Mouse (Mus musculus) heart, postnatal 10 days (tissue): ENCODE data around the gene Zfp981. TPM values are rescaled to one million over a fixed set of nuclear protein-coding genes. Genes with fewer than 3 reads are reported as not detected.
"Not testable (repeated sequence)": the region's sequence is repeated elsewhere in the genome, so short reads cannot be mapped to it uniquely, and the experiment has no call there.

Experiments used
- DNase-seq, 2 experiments: peaks; one replicate each; pipeline ENCODE4 v3.0.0; 2021
- intact Hi-C: fragments of 180-260 bp; cut with DNase I; formaldehyde crosslinking; loops from one replicate; pipeline ENCODE4 v1.15.1; 2025
- total RNA-seq, 2 experiments: library from RNA; stranded (reverse); gene quantifications; 2 replicates each; pipeline ENCODE4 v1.2.3; 2021

The Zfp981 gene
- 1 to 10 TPM in 1 of 2 experiments, under 1 TPM in 1; 0.60 to 1.1 TPM for total RNA-seq

DNA sequence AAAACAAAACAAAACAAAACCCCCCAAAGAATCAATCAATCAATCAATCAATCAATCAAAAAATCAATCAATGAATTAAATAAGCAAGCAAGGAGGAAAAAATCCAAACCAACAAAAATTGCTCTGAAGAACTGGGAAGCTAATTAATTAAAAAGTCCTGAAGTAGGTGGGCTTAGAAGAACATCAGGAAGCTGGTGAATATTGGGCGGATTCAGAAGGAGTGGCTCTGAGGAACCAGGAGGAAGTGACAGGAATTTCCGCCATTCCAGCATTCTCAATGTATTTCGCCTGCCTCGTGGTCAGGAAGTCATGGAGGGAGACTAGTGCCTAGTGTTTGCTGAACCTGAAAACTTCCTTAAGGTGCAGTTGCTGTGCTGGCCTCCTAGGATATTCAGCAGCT, at the start of gene Zfp981:
Gene Zfp981, plus strand, starts transcription at position 301 of the 400 bp plus-strand sequence.
- DNase-seq, intact Hi-C loops: not testable (repeated sequence)

GRCm38 (mm10) chr4:146452576-146452975, 49.3 kb upstream of the Zfp981 start:
- intact Hi-C loops = not testable (repeated sequence)

GRCm38 (mm10) chr4:146454170-146454569, 47.7 kb upstream of the Zfp981 start:
- DNase-seq, intact Hi-C loops: not testable (repeated sequence)

More at GRCm38 (mm10) chr4:146452576-146452975, 49.3 kb upstream of the Zfp981 start:
- DNase-seq = not testable (repeated sequence)

- DNase-seq = no peak
- intact Hi-C loops = no loop called here
These were observed 46.9 kb upstream of the Zfp981 start for GRCm38 (mm10) chr4:146454896-146455295.

DNA sequence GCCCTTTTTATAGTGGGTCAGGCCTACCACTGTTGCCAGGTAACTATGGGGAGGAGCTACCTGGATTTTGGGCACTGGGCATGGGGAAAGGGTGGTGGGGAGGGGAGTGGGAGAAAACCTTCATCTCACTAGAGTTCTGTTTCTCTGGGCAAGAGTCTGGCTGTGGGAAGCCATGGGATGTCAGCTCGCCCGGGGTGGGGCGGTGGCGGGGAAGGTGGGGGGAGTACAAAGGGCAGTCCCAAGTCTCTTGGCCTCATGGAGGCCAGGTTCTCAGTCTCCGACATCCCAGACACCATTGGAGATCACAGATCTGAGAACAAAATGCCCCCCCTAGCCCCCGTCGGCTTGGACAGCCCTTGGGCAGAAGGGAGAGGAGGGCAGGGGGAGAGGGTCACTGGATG, 46.5 kb upstream of the Zfp981 start:
- intact Hi-C loops = no loop called here
- DNase-seq = no peak

GRCm38 (mm10) chr4:146456061-146456726, 45.6 kb upstream of the Zfp981 start:
- intact Hi-C loops = no loop called here
- DNase-seq = no peak

GRCm38 (mm10) chr4:146457126-146457525, 44.7 kb upstream of the Zfp981 start:
- intact Hi-C loops = no loop called here
- DNase-seq = no peak

DNA sequence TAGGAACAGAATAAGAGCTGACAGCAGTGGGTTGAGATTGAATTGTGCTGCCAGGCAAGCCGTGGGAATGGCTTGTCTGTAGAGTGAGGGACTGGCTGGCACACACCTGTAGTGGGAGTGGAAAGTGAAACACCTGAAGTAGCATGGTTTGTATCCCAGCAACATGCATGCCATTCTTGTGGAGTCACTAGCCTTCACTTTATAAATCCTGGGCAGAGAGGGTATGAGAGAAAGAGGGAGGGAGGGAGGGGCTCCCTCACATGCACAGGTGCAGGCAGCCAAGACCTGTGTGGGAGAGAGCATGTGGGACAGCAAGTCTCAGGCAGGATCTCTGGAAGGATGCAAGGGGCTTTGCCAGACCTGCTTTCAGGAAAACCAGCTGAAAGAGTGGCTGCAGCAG, 44.1 kb upstream of the Zfp981 start:
- intact Hi-C loops = no loop called here
- no peak for DNase-seq

DNA sequence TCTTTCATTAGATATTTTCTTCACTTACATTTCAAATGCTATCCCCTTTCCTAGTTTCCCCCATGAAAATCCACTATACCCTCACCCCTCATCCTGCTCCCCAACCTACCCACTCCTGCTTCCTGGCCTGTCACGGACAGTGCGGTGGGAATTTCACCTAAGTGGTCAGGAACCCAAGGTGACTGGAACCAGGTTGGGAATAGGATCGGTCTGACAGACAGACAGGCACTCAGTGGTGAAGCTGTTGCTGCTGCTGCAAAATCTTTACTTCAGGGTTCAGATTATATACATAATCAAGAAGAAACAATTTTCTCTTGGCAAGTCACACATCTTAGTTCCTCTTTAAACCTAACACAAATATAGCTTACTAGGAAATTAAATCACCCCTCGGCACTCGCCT, 42.0 kb upstream of the Zfp981 start:
- DNase-seq, intact Hi-C loops: not testable (repeated sequence)

- DNase-seq, intact Hi-C loops: not testable (repeated sequence)
These were observed 41.1 kb upstream of the Zfp981 start for GRCm38 (mm10) chr4:146460685-146461084.

DNA sequence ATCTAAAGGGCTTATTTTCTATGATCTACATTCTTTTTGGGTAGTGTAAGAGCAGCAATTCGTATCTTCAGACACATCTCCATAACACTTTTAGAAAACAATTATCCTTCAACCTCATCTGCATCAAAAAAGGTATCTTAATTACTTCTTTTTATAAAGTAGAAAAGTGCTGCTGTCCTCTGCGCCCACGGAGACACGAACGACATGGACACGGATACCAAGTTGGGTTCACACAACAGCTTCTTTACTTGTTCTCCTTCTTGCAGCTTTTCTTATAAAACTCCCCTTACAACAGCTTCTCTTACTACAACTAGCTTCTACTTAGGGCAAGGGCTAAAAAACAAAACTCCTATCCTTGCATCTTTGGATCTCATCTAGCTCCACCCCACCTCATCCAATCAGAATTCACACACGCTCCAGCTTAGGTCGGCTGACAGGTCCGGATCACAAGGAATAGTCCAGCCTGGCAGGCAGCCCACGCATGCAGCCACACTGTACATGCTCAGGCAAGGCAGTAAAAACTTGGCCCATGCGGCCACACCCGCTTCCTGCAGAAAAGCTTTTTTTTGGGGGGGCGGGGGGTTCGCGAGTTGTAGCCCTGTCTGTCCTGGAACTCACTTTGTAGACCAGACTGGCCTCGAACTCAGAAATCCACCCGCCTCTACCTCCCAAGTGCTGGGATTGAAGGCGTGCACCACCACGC, 38.0 kb upstream of the Zfp981 start:
- intact Hi-C loops = not testable (repeated sequence)

GRCm38 (mm10) chr4:146469984-146470383, 31.8 kb upstream of the Zfp981 start:
- intact Hi-C loops, DNase-seq: not testable (repeated sequence)

More for the DNA sequence above, 38.0 kb upstream of the Zfp981 start:
- not testable (repeated sequence) for DNase-seq

GRCm38 (mm10) chr4:146474181-146474580, 27.6 kb upstream of the Zfp981 start:
- intact Hi-C loops, DNase-seq: not testable (repeated sequence)

DNA sequence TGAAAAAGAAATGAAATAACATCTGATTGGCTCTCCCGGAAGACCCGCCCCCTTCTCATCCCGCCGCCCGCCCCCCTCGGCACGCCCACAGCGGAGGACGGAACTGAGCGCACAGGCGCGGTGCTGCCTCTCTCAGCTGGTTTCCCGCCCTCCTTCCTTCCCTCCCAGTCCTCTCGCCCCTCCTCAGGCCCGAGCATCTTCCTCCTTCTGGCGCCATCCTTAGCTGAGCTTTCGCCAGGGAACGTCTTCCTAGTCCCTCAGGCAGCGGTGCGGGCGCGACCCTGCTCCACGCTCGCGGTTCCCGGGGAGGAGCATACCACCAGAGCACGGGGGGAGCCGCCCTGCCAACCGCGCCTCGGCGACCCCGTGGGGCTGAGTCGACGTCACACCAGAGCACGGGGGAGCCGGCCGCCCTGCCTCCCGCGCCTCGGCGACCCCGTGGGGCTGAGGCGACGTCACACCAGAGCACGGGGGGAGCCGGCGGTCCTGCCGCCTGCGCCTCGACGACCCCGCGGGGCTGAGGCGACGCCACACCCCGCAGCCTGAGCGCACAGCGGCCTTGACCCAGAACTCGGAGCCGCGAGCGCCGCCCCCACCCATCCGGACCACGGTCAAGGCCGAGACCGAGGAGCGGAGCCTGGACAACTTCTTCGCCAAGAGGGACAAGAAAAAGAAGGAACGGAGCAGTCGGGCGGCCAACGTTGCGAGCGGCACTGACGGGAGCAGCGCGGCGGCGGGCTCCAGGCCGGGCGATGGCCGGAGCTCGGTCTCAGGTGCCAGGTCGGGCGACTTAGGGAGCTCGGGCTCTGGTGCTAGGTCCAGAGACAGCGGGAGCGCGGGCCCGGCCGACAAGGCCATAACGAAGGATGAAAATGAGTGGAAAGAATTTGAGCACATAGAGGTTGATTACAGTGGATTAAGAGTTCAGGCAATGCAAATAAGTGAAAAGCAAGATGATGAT, 26.8 kb upstream of the Zfp981 start:
- DNase-seq, intact Hi-C loops: not testable (repeated sequence)

DNA sequence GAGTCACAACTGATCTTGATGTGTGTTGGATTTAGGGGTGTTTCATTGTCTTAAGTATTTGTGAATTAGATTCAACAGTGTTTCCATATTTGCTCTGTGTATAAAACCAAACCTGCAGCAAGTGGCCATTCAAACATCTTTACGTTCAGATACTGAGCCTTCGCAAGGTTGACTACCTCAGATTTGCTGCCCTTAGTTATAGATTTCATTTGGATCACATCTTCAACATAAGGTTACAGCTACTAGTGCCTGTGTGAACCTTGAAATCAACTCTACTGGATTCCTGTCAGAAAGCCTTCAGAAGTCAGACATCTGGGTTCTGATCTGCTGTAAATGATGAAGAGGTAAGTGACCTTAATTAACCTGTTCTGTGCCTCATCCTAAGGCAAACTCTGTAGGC, 25.6 kb upstream of the Zfp981 start:
- DNase-seq, intact Hi-C loops: not testable (repeated sequence)

DNA sequence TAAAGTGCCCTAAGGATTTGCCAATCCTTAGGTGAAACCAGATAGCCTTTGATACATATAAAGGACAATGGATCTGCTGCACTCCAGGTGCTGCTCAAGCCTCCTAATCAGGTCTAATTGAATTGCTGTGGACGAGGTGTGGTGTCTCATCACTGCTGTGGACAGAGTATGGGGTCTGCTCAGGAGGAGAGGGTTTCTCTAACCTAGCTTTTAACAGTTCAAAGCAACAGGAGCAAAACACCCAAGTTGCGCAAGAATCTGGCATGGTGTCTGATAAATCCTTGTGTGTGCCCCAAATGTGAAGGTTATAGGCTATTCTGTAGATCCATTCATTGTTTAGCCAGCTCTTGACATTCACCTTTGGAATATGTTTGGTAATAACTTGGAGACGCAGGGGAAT, 24.9 kb upstream of the Zfp981 start:
- intact Hi-C loops, DNase-seq: not testable (repeated sequence)

GRCm38 (mm10) chr4:146480376-146481096, 21.3 kb upstream of the Zfp981 start:
- intact Hi-C loops, DNase-seq: not testable (repeated sequence)

DNA sequence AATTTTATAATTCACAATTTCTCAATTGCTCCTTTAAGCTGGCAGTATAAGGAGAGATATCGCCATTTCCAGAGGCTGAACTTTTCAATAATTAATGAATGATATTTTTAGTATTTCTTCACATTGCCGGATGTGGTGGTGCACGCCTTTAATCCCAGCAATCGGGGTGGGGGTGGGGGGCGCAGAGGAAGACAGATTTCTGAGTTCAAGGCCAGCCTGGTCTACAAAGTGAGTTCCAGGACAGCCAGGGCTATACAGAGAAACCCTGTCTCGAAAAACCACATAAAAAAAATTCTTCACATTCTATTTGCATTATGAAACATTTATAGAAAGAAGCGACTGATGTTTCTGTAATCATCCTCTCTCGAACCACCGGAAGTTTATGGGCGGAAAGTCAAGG, 19.3 kb upstream of the Zfp981 start:
- DNase-seq, intact Hi-C loops: not testable (repeated sequence)

DNA sequence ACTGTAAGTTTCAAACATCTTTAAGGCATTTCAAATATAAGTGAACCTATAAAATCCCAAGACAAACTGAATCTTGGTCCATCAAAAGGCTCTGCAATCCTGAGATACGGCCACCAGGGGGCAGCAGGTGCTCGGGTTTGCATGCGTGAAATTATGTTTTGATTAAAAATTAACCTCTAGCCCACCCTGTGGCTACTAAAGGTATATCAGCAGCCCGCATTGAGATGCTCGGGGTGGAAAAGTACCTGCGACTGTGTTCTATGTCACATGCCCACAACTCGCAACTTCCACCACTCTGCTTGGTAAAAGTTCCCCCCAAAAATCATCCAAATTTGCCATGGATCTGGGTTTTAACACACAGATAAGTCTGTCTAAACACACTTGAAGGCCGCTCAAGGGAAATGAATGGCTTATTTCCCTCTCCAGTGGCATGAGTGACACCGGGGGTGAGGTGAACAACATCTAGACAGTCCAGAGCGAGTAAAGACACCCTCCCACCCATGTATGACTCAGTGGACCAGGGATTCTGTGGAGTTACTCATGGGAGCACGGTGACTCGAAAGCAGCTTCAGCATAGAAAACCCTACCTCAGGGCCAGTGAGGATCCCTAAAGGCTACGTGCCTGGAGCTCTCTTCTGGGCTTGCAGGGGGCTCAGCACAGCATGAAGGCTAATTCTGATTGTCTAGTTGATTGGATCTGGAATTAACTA, 18.1 kb upstream of the Zfp981 start:
- intact Hi-C loops, DNase-seq: not testable (repeated sequence)
